Mouse (Mus musculus): ENCODE data around the gene Efna1.

The Efna1 gene

DNA sequence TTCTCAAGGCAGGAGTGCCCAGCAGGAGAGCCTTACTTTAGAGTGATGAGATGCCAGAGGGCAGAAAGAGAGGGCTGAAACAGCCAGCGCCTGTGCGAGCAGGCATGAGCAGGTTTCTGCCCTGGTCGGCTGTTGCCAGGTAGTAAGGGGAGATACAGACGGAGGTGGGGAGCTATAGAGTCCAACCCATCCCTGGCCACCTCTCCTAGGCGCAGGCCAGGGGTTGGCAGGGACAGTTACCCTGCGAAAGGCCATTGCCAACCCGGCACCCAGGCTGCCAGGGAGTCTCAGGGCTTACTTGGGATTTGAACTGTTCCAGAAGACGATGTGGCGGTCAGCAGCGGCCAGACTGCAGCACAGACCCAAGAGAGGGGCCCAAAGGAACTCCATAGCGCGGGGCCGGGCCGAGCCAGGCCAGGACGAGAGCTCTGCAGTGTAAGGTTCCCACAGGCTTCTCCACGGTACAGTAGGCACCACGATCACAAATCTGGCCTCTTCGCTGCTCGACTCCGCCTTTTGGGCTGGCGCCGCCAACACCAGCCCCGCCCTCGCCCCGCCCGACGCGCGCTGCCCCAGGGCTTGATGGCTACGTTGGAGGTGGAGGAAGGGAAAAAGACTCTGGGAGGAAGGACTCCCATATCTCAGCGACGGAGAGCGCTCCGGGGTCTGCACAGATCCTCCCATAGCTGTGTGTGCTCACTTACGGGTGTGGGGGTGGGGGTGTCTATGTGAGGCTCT, 1.6 kb downstream of the Efna1 start:
- peak; percentile 95 for DNase-seq (ENCODE audit: inconsistent ontology term)

DNA sequence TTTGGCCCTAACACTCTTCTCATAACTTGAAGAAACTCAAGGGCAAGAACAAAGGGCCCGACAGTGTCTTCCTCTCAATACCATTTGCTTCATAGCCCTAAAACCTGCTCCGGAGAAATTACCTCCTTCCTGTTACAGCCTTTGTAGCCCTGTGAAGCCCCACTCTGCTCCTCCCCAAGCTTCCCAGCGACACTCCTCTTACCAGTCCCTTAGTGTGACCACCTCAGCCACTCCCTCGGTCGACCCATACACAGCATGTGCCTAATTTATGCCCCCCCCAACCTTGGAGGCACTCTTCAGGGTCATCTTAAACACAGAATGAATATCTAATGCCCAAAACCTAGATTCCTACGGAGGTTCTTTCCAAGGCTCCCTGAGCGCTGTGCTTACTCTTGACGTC, 2.3 kb downstream of the Efna1 start:
- no peak for DNase-seq (ENCODE audit: inconsistent ontology term)

- DNase-seq (ENCODE audit: inconsistent ontology term): no peak
Measured at GRCm38 (mm10) chr3:89278107-89278506, 2.8 kb downstream of the Efna1 start.

DNA sequence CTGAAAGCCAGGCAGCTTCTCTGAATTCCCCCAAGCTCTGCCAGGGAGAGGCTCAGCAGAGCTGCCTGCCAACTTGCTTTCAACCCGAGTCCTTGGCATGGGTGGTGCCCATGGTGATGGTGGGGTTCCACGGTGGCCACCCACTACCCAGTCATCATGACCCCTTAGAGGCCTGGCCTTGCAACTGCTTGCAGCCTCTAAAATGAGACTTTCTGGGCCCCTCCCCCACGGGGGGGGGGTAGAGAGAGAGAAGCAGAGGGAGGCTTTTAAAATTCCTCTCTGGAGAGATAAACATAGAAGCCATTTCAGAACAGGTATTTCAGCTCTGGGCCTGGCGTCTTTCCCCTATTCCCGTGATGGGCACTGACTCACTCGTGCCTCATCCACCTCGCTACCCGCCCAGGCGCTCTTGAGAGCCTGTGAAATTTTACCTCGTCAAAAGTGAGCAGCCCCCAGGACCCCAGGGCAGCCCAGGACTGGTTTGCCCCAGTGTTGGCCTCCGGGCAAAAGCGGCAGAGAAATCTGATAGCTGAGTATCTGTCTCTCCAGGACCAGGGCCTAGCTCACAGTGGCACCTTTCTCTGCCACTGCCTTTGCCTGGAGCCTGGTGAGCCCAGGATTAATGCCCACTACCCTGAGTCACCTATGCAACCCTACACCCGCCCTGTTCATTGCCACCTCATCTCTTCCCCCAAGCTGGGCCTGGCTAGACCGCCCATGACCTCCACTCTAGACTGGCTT, 3.5 kb downstream of the Efna1 start:
- peak; percentile 50 for DNase-seq (ENCODE audit: inconsistent ontology term)

DNA sequence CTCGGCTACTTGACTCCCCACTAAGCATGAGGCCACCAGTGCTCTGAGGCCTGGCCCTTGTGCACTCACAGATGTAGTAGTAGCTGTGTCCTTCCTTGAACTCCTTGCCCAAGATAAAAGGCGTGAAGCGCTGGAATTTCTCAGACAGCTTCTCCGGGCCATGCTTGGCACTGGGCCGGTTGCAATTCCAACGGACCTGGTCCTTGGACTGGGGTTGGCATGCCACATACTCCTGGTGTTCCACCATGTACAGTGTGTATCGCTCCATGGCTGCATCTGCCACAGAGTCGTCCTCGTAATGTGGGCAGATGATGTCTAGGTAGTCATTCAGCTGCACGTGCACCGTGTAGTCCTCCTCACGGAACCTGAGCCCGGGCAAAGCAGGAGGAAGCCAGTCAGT, 4.9 kb downstream of the Efna1 start:
- DNase-seq (ENCODE audit: inconsistent ontology term): no peak

GRCm38 (mm10) chr3:89271760-89272159, 9.2 kb downstream of the Efna1 start:
- peak; percentile 64 for DNase-seq (ENCODE audit: inconsistent ontology term)

DNA sequence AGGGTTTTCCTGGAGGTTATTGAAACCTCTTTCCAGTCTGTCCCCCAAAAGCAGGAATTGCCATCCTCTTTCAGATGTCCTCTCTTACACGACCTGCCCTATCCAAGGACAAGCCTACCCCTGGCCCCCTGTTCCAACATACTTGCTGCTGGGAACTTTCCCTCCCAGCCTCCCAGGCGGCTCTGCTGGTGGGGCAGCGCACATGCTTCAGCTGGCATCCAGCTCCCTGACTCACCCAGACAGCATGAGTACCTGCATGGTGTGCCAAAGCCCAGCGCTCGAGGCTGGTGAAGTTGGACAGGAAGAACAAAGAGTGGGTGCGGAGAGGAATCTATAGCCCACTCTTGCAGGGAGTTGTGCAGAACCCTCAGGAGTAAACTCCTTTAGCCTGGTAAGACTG, 10.1 kb downstream of the Efna1 start:
- peak; percentile 84 for DNase-seq (ENCODE audit: inconsistent ontology term)

DNA sequence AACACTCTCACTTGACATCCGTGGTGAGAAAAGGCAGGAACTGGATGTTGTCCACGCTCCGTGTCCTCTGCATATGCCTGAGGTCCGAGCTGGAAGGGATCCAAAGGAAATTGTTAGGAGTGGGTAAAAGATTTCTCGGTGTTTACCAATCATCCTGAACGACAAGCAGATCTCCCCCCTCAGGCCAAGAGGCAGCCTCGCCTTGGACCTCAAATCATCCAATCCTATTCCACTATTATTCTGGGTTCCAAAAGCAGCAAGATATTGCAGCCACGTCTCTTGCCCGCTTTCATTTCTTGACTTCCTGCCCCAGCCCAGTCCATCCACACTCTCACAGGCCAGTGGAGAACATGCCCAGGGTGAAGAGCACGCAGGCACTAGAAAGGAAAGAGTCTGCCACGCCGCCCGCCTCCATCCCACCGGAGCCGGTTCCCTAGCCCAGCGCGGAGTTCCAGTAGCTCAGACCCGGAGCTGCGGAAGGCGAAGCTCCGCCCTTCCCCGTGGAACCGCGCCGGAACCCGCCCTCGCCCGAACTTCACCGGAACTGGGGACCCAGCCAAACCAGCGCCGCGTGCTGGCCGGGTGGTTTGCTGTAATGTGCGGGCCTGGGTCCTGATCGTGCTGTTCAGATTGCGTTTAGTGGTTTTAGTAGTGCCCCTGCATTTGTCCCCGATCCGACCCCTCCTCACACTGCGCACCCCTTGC, 10.7 kb downstream of the Efna1 start, which contains the start of gene Slc50a1:
TSS of gene Slc50a1 (minus strand) at position 520 of the 705 bp plus-strand sequence.
- DNase-seq (ENCODE audit: inconsistent ontology term): peak; percentile 81

GRCm38 (mm10) chr3:89268916-89269315, 12.0 kb downstream of the Efna1 start:
- no peak for DNase-seq (ENCODE audit: inconsistent ontology term)

DNA sequence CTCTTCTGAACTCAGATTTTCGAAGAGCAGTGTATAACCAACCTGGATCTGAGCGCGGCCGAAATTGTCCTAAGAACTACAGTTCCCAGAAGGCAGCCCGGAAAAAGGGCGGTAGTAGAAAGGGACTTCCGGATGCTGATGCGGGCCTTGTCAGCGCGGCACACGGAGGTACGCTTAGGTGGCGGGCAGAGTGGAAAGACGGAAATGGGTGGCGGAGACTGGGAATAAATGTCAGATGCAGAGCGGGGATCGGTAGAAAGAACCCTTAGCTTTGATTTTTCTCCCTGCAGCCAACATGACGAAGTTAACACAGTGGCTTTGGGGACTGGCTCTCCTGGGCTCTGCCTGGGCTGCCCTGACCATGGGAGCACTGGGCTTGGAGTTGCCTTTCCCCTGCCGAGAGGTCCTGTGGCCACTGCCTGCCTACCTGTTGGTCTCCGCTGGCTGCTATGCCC, 14.5 kb downstream of the Efna1 start:
- peak; percentile 66 for DNase-seq (ENCODE audit: inconsistent ontology term)

DNA sequence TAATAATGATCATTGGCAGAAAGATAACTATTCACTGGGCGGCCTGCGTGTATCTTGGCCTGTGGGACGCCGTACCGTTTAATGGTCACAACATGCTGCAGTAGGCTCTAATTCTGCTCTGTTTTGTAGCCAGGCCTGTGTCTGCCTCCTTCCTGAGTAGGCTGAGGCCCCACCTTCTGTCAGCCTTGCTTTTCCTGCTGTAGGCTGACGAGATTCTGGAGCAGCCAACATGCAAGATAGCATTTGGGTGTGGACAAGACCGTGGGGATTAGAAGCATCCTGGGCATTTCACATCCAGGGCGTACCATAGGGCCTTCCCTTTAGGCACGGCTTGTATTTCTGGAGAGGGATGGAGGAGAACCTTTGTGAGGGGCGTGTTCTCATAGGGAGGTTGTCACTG, 18.5 kb downstream of the Efna1 start:
- no peak for DNase-seq (ENCODE audit: inconsistent ontology term)

- no peak for DNase-seq (ENCODE audit: inconsistent ontology term)
Measured at GRCm38 (mm10) chr3:89260211-89260610, 20.7 kb downstream of the Efna1 start.

DNA sequence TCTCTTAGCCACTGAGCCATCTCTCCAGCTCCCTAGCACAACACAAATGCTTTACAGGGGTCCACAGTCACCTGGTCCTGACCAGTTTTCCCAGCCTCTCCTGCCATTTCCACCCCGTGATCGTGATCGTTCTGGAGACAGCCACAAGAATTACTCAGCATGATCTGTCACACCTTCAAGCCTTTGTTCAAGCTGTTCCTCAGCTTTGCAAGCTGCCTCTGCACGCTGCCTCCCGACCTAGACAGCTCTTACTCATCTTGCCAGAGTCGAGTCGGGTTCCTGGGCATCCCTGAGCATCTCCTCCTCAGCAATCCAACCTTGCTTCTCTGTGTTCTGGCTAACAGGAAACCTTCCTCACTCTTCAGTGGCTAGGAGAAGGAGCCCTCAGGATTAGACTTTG, 21.9 kb downstream of the Efna1 start, which contains the start of gene Dpm3:
TSS of gene Dpm3 (plus strand) at position 283 of the 400 bp plus-strand sequence.
- DNase-seq (ENCODE audit: inconsistent ontology term): no peak

GRCm38 (mm10) chr3:89256177-89256576, 24.8 kb downstream of the Efna1 start:
- no peak for DNase-seq (ENCODE audit: inconsistent ontology term)

- DNase-seq (ENCODE audit: inconsistent ontology term): no peak
Measured at GRCm38 (mm10) chr3:89254994-89255393, 25.9 kb downstream of the Efna1 start.

GRCm38 (mm10) chr3:89251365-89251895, 29.5 kb downstream of the Efna1 start:
- DNase-seq (ENCODE audit: inconsistent ontology term): peak; percentile 42

GRCm38 (mm10) chr3:89250435-89251040, 30.4 kb downstream of the Efna1 start:
- peak; percentile 40 for DNase-seq (ENCODE audit: inconsistent ontology term)

- DNase-seq (ENCODE audit: inconsistent ontology term): no peak
Measured at GRCm38 (mm10) chr3:89247466-89247865, 33.5 kb downstream of the Efna1 start.

GRCm38 (mm10) chr3:89246261-89247100, 34.5 kb downstream of the Efna1 start, which contains the start of gene Trim46:
Gene Trim46 (minus strand): TSS chr3:89246309.
- DNase-seq (ENCODE audit: inconsistent ontology term): peak; percentile 93

GRCm38 (mm10) chr3:89245688-89246171, 35.2 kb downstream of the Efna1 start, which contains the start of gene Krtcap2:
Gene Krtcap2 (plus strand): TSS chr3:89245966.
- no peak for DNase-seq (ENCODE audit: inconsistent ontology term)

All from Muller cell, postnatal 12 days (primary cell).